Mouse (Mus musculus) mouse trophoblast stem cell (cell line): ENCODE measurements around the gene Adamts12.

Experiments used
- in situ Hi-C, 2 experiments: fragments of 300-500 bp; cut with MseI, MboI; formaldehyde crosslinking; loops; 2 replicates in 1 of 2; 3 replicates in 1 of 2; pipeline ENCODE4 v1.15.1; 2025

Adamts12 gene

GRCm38 (mm10) chr15:11075726-11076361 lies 11.3 kb downstream of the Adamts12 start:
- in situ Hi-C loops: no loop called here

GRCm38 (mm10) chr15:11082961-11083569 lies 18.5 kb downstream of the Adamts12 start:
- in situ Hi-C loops: no loop called here

GRCm38 (mm10) chr15:11083678-11084077 lies 19.1 kb downstream of the Adamts12 start:
- in situ Hi-C loops: no loop called here

GRCm38 (mm10) chr15:11084241-11084992 lies 19.8 kb downstream of the Adamts12 start:
- in situ Hi-C loops: no loop called here

DNA sequence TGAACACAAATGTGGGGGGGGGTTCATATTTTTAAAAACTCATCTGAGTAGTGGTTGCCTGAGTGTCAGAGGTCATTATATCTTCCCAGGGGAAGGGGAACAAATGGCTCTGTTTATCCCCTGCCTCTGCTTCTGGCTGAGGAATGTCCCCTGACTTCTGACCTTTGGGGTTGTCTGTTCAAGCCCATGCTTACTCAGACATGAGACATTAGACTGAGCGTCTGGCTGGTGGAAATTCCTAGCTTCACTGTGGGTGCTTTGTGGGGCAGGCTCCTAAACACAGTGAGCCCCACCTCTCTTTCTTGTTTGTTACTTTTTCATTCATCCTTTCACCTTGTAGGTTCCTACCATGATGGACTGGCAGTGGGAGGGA lies 20.4 kb downstream of the Adamts12 start:
- in situ Hi-C loops: no loop called here

GRCm38 (mm10) chr15:11089494-11089893 lies 24.9 kb downstream of the Adamts12 start:
- in situ Hi-C loops: no loop called here

- in situ Hi-C loops: no loop called here
These were observed 31.0 kb downstream of the Adamts12 start for GRCm38 (mm10) chr15:11095566-11095965.

GRCm38 (mm10) chr15:11097967-11098702 lies 33.5 kb downstream of the Adamts12 start:
- in situ Hi-C loops: no loop called here

DNA sequence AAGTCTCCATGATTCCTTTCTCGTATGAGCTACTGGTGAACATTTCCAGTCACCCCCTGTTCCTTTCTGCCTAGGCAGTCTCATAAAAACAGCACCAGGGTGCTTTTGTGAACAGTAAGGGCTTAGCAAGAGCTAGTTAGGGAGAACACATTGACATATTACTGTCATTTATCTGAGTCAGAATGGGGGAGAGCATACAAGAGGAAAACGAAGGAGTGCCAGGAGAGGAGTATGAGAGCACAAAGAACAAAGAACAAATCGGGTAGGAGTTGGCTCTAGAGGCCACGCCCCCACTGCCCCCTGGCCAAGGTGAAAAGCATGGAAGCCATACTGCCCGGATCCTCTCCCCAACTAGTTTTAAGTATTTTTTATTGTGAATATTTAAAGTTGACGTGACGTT lies 34.4 kb downstream of the Adamts12 start:
- in situ Hi-C loops: no loop called here

- in situ Hi-C loops: no loop called here
These were observed 36.3 kb downstream of the Adamts12 start for GRCm38 (mm10) chr15:11100917-11101316.

DNA sequence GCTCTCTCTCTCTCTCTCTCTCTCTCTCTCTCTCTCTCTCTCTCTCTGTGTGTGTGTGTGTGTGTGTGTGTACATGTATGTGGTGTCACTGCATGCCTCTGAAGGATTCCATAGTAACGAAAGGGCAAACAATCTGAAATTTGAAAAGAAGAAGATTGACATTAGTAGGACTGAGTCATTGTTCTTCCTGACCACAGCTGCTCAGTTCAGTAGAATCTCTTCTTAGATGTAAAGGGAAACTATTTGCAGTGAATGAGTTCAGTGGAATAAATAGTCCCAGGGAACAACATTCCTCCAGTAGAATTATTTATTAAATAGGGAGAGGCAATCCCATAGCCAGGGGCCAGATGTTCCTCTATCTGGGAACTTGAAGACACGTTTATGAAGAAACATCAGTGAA lies 40.5 kb downstream of the Adamts12 start:
- in situ Hi-C loops: no loop called here

- in situ Hi-C loops: no loop called here
These were observed 42.8 kb downstream of the Adamts12 start for GRCm38 (mm10) chr15:11107376-11107775.

- in situ Hi-C loops: no loop called here
These were observed 50.1 kb downstream of the Adamts12 start for GRCm38 (mm10) chr15:11114631-11115197.

GRCm38 (mm10) chr15:11116303-11116702 lies 51.7 kb downstream of the Adamts12 start:
- in situ Hi-C loops: no loop called here

DNA sequence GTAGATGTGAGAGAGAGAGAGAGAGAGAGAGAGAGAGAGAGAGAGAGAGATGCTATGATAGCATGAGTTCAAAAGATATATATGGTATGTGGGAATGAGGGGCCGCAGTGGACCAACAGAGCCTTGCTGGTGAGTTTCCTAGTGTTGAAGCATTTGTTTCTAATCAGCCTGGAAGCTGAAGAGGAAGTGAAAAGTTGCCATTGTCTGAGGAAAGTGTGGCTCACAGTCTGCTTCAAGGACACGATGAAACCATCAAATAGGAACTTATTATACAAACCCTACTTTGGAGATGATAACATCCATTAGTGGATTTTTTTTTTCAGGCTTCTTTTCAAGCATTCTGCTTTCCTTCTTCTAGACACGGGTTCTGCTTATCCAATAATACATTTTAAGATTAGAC lies 52.3 kb downstream of the Adamts12 start:
- in situ Hi-C loops: no loop called here

DNA sequence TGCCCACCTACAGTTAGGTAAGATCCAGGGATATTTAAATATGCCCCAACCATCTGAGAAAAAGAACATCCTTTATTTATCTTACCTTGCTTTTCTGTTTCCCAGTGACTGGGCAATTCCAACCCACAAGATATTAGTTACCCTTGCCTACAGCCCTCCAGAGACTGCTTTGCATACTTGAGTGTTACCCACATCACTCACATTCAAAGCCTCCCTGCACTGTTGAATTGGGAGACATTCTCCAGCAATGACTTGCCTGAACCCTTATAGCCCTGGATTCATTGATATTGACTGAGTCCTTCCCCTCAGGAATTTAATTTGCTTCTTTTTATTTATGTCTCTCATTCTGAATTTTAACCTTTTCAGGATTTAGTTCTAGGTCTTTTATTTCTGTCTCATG lies 53.8 kb downstream of the Adamts12 start:
- in situ Hi-C loops: no loop called here

DNA sequence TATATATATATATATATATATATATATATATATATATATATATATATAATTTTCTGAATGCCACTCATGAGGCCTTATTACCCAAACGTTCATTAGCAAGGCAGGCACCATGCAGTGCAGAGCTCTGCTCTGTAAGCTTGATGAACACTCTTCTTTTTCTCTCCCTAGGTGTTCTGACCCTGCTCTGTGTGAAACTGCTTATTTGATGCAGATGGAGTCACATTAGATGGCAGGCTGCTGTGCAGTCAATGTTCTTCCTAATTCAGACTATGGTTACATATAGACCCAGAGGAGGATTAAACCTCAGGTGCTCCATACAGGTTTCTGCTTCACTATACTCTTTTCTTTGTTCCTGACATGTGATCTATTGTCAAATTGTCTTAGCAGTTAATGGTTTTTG lies 57.1 kb downstream of the Adamts12 start:
- in situ Hi-C loops: no loop called here

DNA sequence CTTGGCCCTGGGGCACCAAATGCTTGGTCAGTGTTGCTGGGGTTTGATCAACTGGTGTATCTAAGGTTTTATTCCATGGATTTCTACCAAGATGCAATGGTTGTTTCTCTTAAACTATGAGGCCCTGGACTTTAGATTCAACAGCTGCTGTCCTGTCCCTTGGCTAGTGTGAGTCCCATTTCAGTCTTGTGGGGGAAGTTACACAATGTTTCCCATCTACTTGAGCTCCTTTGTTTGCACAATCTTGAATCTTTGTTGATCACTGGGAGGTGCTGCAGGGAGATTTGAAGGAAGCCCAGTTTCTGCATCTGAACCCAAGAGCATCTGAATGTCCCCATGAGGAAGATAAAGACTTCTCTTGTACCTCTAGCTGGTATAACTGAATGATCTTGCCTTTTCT lies 60.8 kb downstream of the Adamts12 start:
- in situ Hi-C loops: no loop called here

DNA sequence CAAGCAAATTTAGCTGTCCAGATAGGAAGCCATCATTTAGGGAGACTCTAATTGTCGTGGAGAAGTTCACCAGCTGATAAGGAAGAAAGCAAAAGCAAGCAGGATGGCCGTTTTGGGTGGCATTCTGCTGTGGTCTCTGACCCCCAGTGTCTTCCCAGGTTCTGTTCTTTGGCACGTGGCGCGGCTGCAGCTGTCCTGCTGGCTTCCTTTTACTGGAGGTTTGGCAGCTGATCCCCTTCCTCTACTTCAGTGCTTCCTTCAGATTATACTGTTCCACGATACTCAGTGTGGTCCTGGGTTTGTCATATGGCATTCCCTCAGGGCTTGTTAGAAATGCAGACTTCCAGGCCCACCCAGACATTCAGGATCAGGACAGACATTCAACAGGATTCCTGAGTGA lies 63.9 kb downstream of the Adamts12 start:
- in situ Hi-C loops: no loop called here

DNA sequence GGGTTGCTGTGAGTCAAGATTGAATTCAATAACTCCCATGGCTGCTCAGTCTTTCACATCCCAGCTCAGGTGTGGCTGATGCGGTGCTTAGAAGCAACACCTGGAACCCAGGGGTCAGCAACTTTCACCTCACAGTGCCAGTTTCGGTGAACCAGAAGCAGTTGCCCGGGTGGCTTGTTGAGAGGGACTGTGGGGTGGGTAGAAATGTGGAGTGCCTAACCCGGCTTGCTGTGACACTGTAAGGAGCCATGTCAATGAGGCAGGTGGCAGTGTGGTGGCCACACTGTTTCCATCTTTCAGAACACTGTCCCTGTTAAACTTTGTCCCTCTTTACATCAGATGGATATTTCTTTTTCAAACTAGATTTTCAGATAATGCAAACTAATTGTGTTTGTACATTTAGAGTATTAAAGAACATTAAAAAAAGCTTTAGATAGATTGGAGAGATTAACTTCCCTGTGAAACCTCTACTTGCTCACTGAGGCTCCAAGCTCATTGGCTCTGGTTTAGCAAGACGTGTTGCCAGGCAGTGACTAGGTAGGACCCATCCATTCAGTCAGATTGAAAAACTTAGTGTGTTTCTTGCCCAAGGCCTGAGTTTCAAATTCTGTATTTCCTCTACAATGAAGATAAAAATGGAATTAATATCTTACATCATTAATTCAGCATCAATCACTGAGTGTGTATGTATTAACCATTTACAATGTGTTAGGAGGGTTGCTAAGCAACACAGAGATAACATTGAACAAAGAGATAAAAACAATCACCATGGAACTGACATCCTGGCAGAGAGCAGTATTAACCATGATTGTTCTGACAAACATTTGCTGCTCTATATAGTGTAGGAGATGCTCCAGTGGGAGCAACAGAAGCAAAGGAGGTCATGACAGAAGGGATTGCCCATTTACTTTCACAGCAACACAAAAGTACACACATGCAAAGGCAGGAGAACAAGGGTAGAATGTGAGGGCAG lies 68.3 kb downstream of the Adamts12 start:
- in situ Hi-C loops: no loop called here

DNA sequence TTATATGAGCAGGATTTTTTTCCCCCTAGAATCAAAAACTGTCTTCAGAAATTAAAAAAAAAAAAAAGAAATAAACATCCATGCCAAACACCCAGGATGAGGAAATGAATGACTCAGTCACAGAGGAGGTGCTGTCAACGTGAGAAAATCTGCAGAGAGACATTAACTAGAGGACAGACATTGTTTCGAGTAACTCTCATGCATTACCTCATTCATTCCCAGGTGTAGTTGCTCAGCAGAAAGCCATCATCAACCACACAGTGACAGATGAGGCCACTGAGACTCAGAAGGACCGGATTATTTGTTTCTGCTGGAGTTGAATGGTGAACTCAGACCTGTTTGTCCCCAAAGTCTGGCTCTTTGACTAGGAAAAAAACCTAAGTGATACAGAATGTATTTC lies 81.0 kb downstream of the Adamts12 start:
- in situ Hi-C loops: no loop called here
